20 mouse cellular contexts compared by ENCODE assay signal in genomic region chr2:66131862-66132544, GRCm38 (mm10). TPM values are rescaled to one million over a fixed set of nuclear protein-coding genes. Genes with fewer than 3 reads are reported as not detected.
DNase-seq lines count a peak whose midpoint lies in the region; ATAC-seq and TF ChIP-seq lines count a peak whose summit lies in the region.
"Had no signal": no experiment of that assay in that cellular context is flagged by ENCODE, and none has a peak within 500 bp of the region (broad histone marks: within the 10 kb centered on the region; RNA-seq: fewer than 3 reads in every experiment).

No protein-coding gene starts in this region.

- WGBS in lung, postnatal 0 days = 33% methylated on average over 8 of the region's 8 CpGs
- 58% methylated on average over 8 of the region's 8 CpGs for WGBS in kidney, embryonic 14.5 days
- WGBS in kidney, embryonic 16.5 days = 53% methylated on average over 8 of the region's 8 CpGs

- peak; percentile 33; the same call in 1 of the 2 replicates for ATAC-seq in lung, postnatal 0 days
- peak; percentile 60 for ATAC-seq in kidney, embryonic 14.5 days (ENCODE audit: low FRiP score, low TSS enrichment)
- ATAC-seq in kidney, embryonic 16.5 days (ENCODE audit: low FRiP score, low TSS enrichment) = peak; percentile 54; the same call in 1 of the 2 replicates
- ATAC-seq: forebrain, embryonic 16.5 days had no signal

- no peak overlapping the region for H3K27ac ChIP-seq in lung, postnatal 0 days (ENCODE audit: low read length)
- no peak overlapping the region for H3K27ac ChIP-seq in kidney, embryonic 14.5 days (ENCODE audit: low read depth, low read length)
- H3K27ac ChIP-seq in kidney, embryonic 16.5 days (ENCODE audit: low read length) = peak overlapping the region; percentile 31
- H3K27ac ChIP-seq: embryonic facial prominence, embryonic 13.5 days; forebrain, embryonic 12.5 days had no signal

- intact Hi-C loops in heart, postnatal 10 days (cut with DNase I) = no loop called here

- peak; percentile 83 for DNase-seq in kidney, adult 9 months
- DNase-seq in kidney, postnatal 4 days = no peak
- no peak for DNase-seq in lung, postnatal 0 days (ENCODE audit: low spot score)
- no peak for DNase-seq in lung, postnatal 4 days
- no peak for DNase-seq in heart, postnatal 10 days
- DNase-seq in ovary, postnatal 10 days (ENCODE audit: low spot score) = no peak
- DNase-seq: adrenal gland, adult 2 months; adrenal gland, postnatal 25 days; cerebellum, adult 18-20 months; cerebellum, adult 9-11 months; cerebellum, postnatal 36 days; gastrocnemius, postnatal 14 days; heart, postnatal 36 days had no signal

- no peaks in the 10 kb centered on the region for H3K9me3 ChIP-seq in lung, postnatal 0 days (ENCODE audit: low read length)
- no peaks in the 10 kb centered on the region for H3K9me3 ChIP-seq in kidney, embryonic 14.5 days (ENCODE audit: control insufficient read depth, low read length)
- peaks cover 4% of the 10 kb centered on the region; the same call in 1 of the 2 replicates for H3K9me3 ChIP-seq in kidney, embryonic 16.5 days (ENCODE audit: low read length)
- H3K9me3 ChIP-seq: embryonic facial prominence, embryonic 13.5 days; forebrain, embryonic 12.5 days; heart, embryonic 12.5 days had no signal

- H3K36me3 ChIP-seq in lung, postnatal 0 days (ENCODE audit: insufficient read depth, low read length) = no peaks in the 10 kb centered on the region
- no peaks in the 10 kb centered on the region for H3K36me3 ChIP-seq in kidney, embryonic 14.5 days (ENCODE audit: control insufficient read depth, insufficient read depth, low read length)
- no peaks in the 10 kb centered on the region for H3K36me3 ChIP-seq in kidney, embryonic 16.5 days (ENCODE audit: insufficient read depth, low read length)
- H3K36me3 ChIP-seq: embryonic facial prominence, embryonic 13.5 days; forebrain, embryonic 12.5 days; heart, embryonic 12.5 days had no signal

- H3K4me2 ChIP-seq in lung, postnatal 0 days (replicated peaks; ENCODE audit: low read depth, low read length) = no peak overlapping the region
- H3K4me2 ChIP-seq in kidney, embryonic 14.5 days (replicated peaks; ENCODE audit: low read depth, low read length) = 0 out of 2 replicates have a peak overlapping the region, but pooled peaks have one; percentile 3
- no peak overlapping the region for H3K4me2 ChIP-seq in kidney, embryonic 16.5 days (replicated peaks; ENCODE audit: low read depth, low read length)
- H3K4me2 ChIP-seq: embryonic facial prominence, embryonic 13.5 days; forebrain, embryonic 12.5 days; heart, embryonic 12.5 days had no signal

- TF ChIP-seq EP300 in lung, postnatal 0 days (IDR thresholded peaks at IDR 0.05) = 0 out of 2 replicates have a peak, but pooled peaks have one; percentile 6

- no peak overlapping the region for H3K4me3 ChIP-seq in lung, postnatal 0 days (ENCODE audit: low read depth, low read length)
- H3K4me3 ChIP-seq in kidney, embryonic 14.5 days (ENCODE audit: low read length) = no peak overlapping the region
- H3K4me3 ChIP-seq in kidney, embryonic 16.5 days (ENCODE audit: low read length) = no peak overlapping the region
- H3K4me3 ChIP-seq: embryonic facial prominence, embryonic 13.5 days; forebrain, embryonic 12.5 days; heart, embryonic 12.5 days had no signal

- H3K9ac ChIP-seq in lung, postnatal 0 days (replicated peaks; ENCODE audit: low read depth) = no peak overlapping the region
- no peak overlapping the region for H3K9ac ChIP-seq in kidney, embryonic 14.5 days (ENCODE audit: low read depth, low read length)
- H3K9ac ChIP-seq in kidney, embryonic 16.5 days (replicated peaks; ENCODE audit: low read length) = no peak overlapping the region
- H3K9ac ChIP-seq: embryonic facial prominence, embryonic 13.5 days; forebrain, embryonic 12.5 days; heart, embryonic 12.5 days had no signal

- H3K27me3 ChIP-seq in lung, postnatal 0 days (replicated peaks; ENCODE audit: insufficient read depth, low read length) = no peaks in the 10 kb centered on the region
- no peaks in the 10 kb centered on the region; the same call in 1 of the 2 replicates for H3K27me3 ChIP-seq in kidney, embryonic 14.5 days (ENCODE audit: control insufficient read depth, insufficient read depth, low read length)
- H3K27me3 ChIP-seq in kidney, embryonic 16.5 days (ENCODE audit: insufficient read depth, low read length) = no peaks in the 10 kb centered on the region

- TF ChIP-seq CTCF in lung, postnatal 0 days (IDR thresholded peaks at IDR 0.05) = no peak

- H3K4me1 ChIP-seq in lung, postnatal 0 days (ENCODE audit: insufficient read depth, low read depth, low read length) = no peaks in the 10 kb centered on the region
- no peaks in the 10 kb centered on the region for H3K4me1 ChIP-seq in kidney, embryonic 14.5 days (ENCODE audit: control insufficient read depth, insufficient read depth, low read length)
- 0 out of 2 replicates have a peak, but pooled peaks cover 2% of the 10 kb centered on the region for H3K4me1 ChIP-seq in kidney, embryonic 16.5 days (ENCODE audit: insufficient read depth, low read length)
- H3K4me1 ChIP-seq: embryonic facial prominence, embryonic 13.5 days; forebrain, embryonic 12.5 days; heart, embryonic 12.5 days had no signal

RNA-seq across cellular contexts. Expression of gene Galnt3, which starts 7.2 kb away (rescaled TPM):
- 11.3 and 14.0 TPM in 2 replicates for polyA plus RNA-seq in lung, postnatal 0 days (2015; fragmentation: Nextera tagmentation; extraction: Ambion mirVana)
- 7.0 and 9.4 TPM in 2 replicates for polyA plus RNA-seq in kidney, embryonic 14.5 days (2014; fragmentation: Nextera tagmentation; extraction: Ambion mirVana)
- 11.4 and 13.6 TPM in 2 replicates for polyA plus RNA-seq in kidney, embryonic 16.5 days (2015; fragmentation: Nextera tagmentation; extraction: Ambion mirVana)
- not detected for total RNA-seq in heart, postnatal 10 days (2021)
- total RNA-seq: gastrocnemius, postnatal 14 days; heart, adult 8-10 months; heart, postnatal 36 days had no signal
